Mouse (Mus musculus) embryonic facial prominence, embryonic 11.5 days (tissue): ENCODE data around the gene Slc47a2. TPM values are rescaled to one million over a fixed set of nuclear protein-coding genes. Genes with fewer than 3 reads are reported as not detected.

Experiments used
- ATAC-seq: fragments of 200-750 bp; cut with Nextera tagmentation; replicated peaks from 2 replicates; pipeline ENCODE4 v1.8.0; 2017; ENCODE audit warnings: low read depth; ENCODE audit not compliant: insufficient number of reproducible peaks, low FRiP score, low TSS enrichment
- DNase-seq: peaks from one replicate; pipeline ENCODE4 v3.0.0-alpha.2; 2015; ENCODE audit warnings: low spot score
- H3K27ac ChIP-seq: fragments of 300-500 bp; sonication (generic); replicated peaks from 2 replicates; pipeline ENCODE4 v1.5.1; 2014; ENCODE audit warnings: mild to moderate bottlenecking, low read depth, low read length, control low read depth
- H3K27me3 ChIP-seq: fragments of 300-500 bp; sonication (generic); 2 replicates; pipeline ENCODE4 v1.6.1; 2014; ENCODE audit warnings: mild to moderate bottlenecking, low read length, moderate library complexity, mixed read lengths; ENCODE audit not compliant: control insufficient read depth, insufficient read depth
- H3K36me3 ChIP-seq: fragments of 300-500 bp; sonication (generic); replicated peaks from 2 replicates; pipeline ENCODE4 v1.6.1; 2014; ENCODE audit warnings: low read depth, mild to moderate bottlenecking, low read length, moderate library complexity, mixed read lengths; ENCODE audit not compliant: control insufficient read depth, insufficient read depth
- H3K4me1 ChIP-seq: fragments of 300-500 bp; sonication (generic); 2 replicates; pipeline ENCODE4 v1.6.1; 2014; ENCODE audit warnings: low read length, mixed read lengths; ENCODE audit not compliant: control insufficient read depth, insufficient read depth
- H3K4me2 ChIP-seq: fragments of 300-500 bp; sonication (generic); 2 replicates; pipeline ENCODE4 v1.6.1; 2014; ENCODE audit warnings: low read depth, mild to moderate bottlenecking, control low read depth, low read length, moderate library complexity
- H3K4me3 ChIP-seq: fragments of 300-500 bp; sonication (generic); 2 replicates; pipeline ENCODE4 v1.5.1; 2014; ENCODE audit warnings: low read depth, low read length, control low read depth
- H3K9ac ChIP-seq: fragments of 300-500 bp; sonication (generic); replicated peaks from 2 replicates; pipeline ENCODE4 v1.6.1; 2014; ENCODE audit warnings: mild to moderate bottlenecking, control low read depth, low read length
- H3K9me3 ChIP-seq: fragments of 300-500 bp; sonication (generic); replicated peaks from 2 replicates; pipeline ENCODE4 v1.6.1; 2016; ENCODE audit warnings: mild to moderate bottlenecking, low read length, inconsistent platforms, mixed read lengths; ENCODE audit not compliant: control insufficient read depth
- WGBS: fragments of 180-500 bp; shearing (Covaris S2); extraction: QIAGEN DNeasy Blood & Tissue Kit; methylation state at CpG from one replicate; pipeline ENCODE4 v1.1.7; 2014; 5-methylcytosine and 5-hydroxymethylcytosine counted together
- polyA plus RNA-seq: library from polyadenylated mRNA; unstranded; fragments of >200 nt; fragmentation: Nextera tagmentation; extraction: Ambion mirVana; gene quantifications from 2 replicates; pipeline ENCODE4 v1.2.1, GENCODE M21; 2014

Gene Slc47a2
- not detected in 2 replicates for polyA plus RNA-seq

GRCm38 (mm10) chr11:61342505-61343420 is at the start of gene Slc47a2:
TSS of gene Slc47a2 (minus strand) at chr11:61342860.
- H3K9me3 ChIP-seq = no peaks in the 10 kb centered on the region
- peaks cover 21% of the 10 kb centered on the region for H3K27me3 ChIP-seq
- H3K36me3 ChIP-seq = no peaks in the 10 kb centered on the region
- H3K4me3 ChIP-seq = peak within 1 kb of the TSS; percentile 30
- H3K27ac ChIP-seq = no peak within 1 kb of the TSS
- 4% methylated on average over 61 of the region's 61 CpGs for WGBS
- ATAC-seq = no peak
- peaks cover 4% of the 10 kb centered on the region; the same call in 1 of the 2 replicates for H3K4me1 ChIP-seq
- peak; percentile 70 for DNase-seq
- peak within 1 kb of the TSS; percentile 40; the same call in 1 of the 2 replicates for H3K9ac ChIP-seq
- H3K4me2 ChIP-seq = peak within 1 kb of the TSS; percentile 70

GRCm38 (mm10) chr11:61388936-61389335 is 46.3 kb upstream of the Slc47a2 start:
- Histone ChIP-seq H3K4me1 (no peaks in the 10 kb centered on the region), H3K4me2 (no peak overlapping the region), H3K9ac (no peak overlapping the region), H3K9me3 (no peaks in the 10 kb centered on the region), H3K27me3 (no peaks in the 10 kb centered on the region), H3K36me3 (no peaks in the 10 kb centered on the region), H3K27ac (no peak overlapping the region), H3K4me3 (no peak overlapping the region)
- no peak for DNase-seq
- ATAC-seq = no peak
- WGBS = 85% methylated on average over 4 of the region's 4 CpGs

- Histone ChIP-seq H3K4me1 (no peaks in the 10 kb centered on the region), H3K36me3 (no peaks in the 10 kb centered on the region), H3K27me3 (no peaks in the 10 kb centered on the region), H3K27ac (no peak overlapping the region), H3K4me3 (no peak overlapping the region), H3K9me3 (no peaks in the 10 kb centered on the region), H3K4me2 (no peak overlapping the region), H3K9ac (no peak overlapping the region)
- WGBS = 65% methylated on average over 6 of the region's 6 CpGs
- peak; percentile 77 for DNase-seq
- ATAC-seq = no peak
Measured at GRCm38 (mm10) chr11:61388012-61388411, 45.4 kb upstream of the Slc47a2 start.

GRCm38 (mm10) chr11:61387233-61387632 is 44.6 kb upstream of the Slc47a2 start:
- WGBS = 74% methylated on average over 6 of the region's 6 CpGs
- no peaks in the 10 kb centered on the region for H3K9me3 ChIP-seq
- no peak for ATAC-seq

GRCm38 (mm10) chr11:61385725-61386124 is 43.1 kb upstream of the Slc47a2 start:
- Histone ChIP-seq H3K9ac (no peak overlapping the region), H3K4me1 (no peaks in the 10 kb centered on the region), H3K27ac (no peak overlapping the region), H3K4me3 (no peak overlapping the region), H3K4me2 (no peak overlapping the region), H3K27me3 (no peaks in the 10 kb centered on the region), H3K9me3 (no peaks in the 10 kb centered on the region), H3K36me3 (no peaks in the 10 kb centered on the region)
- no peak for DNase-seq
- 75% methylated on average over 4 of the region's 4 CpGs for WGBS
- ATAC-seq = no peak

More at GRCm38 (mm10) chr11:61387233-61387632, 44.6 kb upstream of the Slc47a2 start:
- no peaks in the 10 kb centered on the region for H3K36me3 ChIP-seq
- no peaks in the 10 kb centered on the region for H3K4me1 ChIP-seq
- H3K27ac ChIP-seq = no peak overlapping the region
- no peak overlapping the region for H3K9ac ChIP-seq
- no peaks in the 10 kb centered on the region for H3K27me3 ChIP-seq
- H3K4me3 ChIP-seq = no peak overlapping the region
- DNase-seq = no peak
- no peak overlapping the region for H3K4me2 ChIP-seq

GRCm38 (mm10) chr11:61381272-61381671 is 38.6 kb upstream of the Slc47a2 start:
- ATAC-seq (no peak), DNase-seq (no peak)
- Histone ChIP-seq H3K36me3 (no peaks in the 10 kb centered on the region), H3K27ac (no peak overlapping the region), H3K9ac (no peak overlapping the region), H3K27me3 (peaks cover 18% of the 10 kb centered on the region), H3K4me2 (no peak overlapping the region), H3K4me1 (no peaks in the 10 kb centered on the region; the same call in 1 of the 2 replicates), H3K4me3 (no peak overlapping the region), H3K9me3 (no peaks in the 10 kb centered on the region)
- 96% methylated on average over 1 of the region's 1 CpGs for WGBS

- no peaks in the 10 kb centered on the region for H3K36me3 ChIP-seq
- H3K27me3 ChIP-seq = peaks cover 19% of the 10 kb centered on the region
- no peak for DNase-seq
- ATAC-seq = no peak
- no peaks in the 10 kb centered on the region for H3K9me3 ChIP-seq
- 75% methylated on average over 4 of the region's 4 CpGs for WGBS
- H3K4me3 ChIP-seq = no peak overlapping the region
- H3K9ac ChIP-seq = no peak overlapping the region
- no peak overlapping the region for H3K4me2 ChIP-seq
- H3K4me1 ChIP-seq = no peaks in the 10 kb centered on the region; the same call in 1 of the 2 replicates
- no peak overlapping the region for H3K27ac ChIP-seq
Measured at GRCm38 (mm10) chr11:61378651-61379050, 36.0 kb upstream of the Slc47a2 start.
